Mouse (Mus musculus): ENCODE measurements around the gene Phykpl. TPM values are rescaled to one million over a fixed set of nuclear protein-coding genes. Genes with fewer than 3 reads are reported as not detected.
A peak's percentile ranks its signal among the peaks of the same experiment; 100 is the strongest.

The Phykpl gene
- polyA plus RNA-seq, 1 experiment from 2014 or later, result 23.3 TPM

- no peak for DNase-seq
Measured at GRCm38 (mm10) chr11:51585608-51586252, 1.2 kb downstream of the Phykpl start.

DNA sequence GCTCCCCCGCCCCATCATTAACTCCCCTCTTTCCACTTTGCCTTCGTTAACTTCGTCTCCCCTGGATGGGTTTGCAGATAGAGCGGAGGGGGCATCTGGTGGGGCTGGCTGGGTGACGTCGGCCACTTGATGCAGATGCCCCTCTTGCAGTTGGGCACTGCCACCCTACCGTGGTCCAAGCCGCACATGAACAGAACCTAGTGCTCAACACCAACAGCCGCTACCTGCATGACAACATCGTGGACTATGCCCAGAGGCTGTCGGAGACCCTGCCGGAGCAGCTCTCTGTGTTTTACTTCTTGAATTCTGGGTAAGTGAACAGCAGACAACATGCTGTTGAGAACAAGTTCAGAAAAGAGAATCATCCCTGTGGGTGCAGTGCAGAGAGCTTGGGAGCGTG, 1.9 kb downstream of the Phykpl start:
- no peak overlapping the region for H3K4me3 ChIP-seq (ENCODE audit: low read depth, low read length)
- DNase-seq (no peak), ATAC-seq (ENCODE audit: insufficient read depth) (no peak)
- H3K9me3 ChIP-seq (ENCODE audit: low read depth, low read length), result no peaks in the 10 kb centered on the region
- no peak overlapping the region for H3K9ac ChIP-seq
- H3K27me3 ChIP-seq (ENCODE audit: insufficient read depth, low read length), result no peaks in the 10 kb centered on the region
- no peak overlapping the region for H3K4me2 ChIP-seq
- H3K4me1 ChIP-seq (ENCODE audit: insufficient read depth), result peaks cover 4% of the 10 kb centered on the region; the same call in 1 of the 2 replicates
- no peak for TF ChIP-seq CTCF (IDR thresholded peaks at IDR 0.05; ENCODE audit: low read depth)
- H3K27ac ChIP-seq (ENCODE audit: low read depth), result no peak overlapping the region
- peaks cover 55% of the 10 kb centered on the region for H3K36me3 ChIP-seq (ENCODE audit: insufficient read depth)
- WGBS, result 94% methylated on average over 13 of the region's 13 CpGs

More at GRCm38 (mm10) chr11:51585608-51586252, 1.2 kb downstream of the Phykpl start:
- H3K36me3 ChIP-seq (ENCODE audit: insufficient read depth), result peaks cover 48% of the 10 kb centered on the region
- no peak; the same call in 1 of the 2 replicates for ATAC-seq (ENCODE audit: insufficient read depth)
- H3K4me3 ChIP-seq (ENCODE audit: low read depth, low read length), result peak overlapping the region; percentile 71
- H3K9me3 ChIP-seq (ENCODE audit: low read depth, low read length), result no peaks in the 10 kb centered on the region
- TF ChIP-seq CTCF (IDR thresholded peaks at IDR 0.05; ENCODE audit: low read depth), result no peak
- H3K27ac ChIP-seq (ENCODE audit: low read depth), result peak overlapping the region; percentile 97
- H3K9ac ChIP-seq, result peak overlapping the region; percentile 79
- no peaks in the 10 kb centered on the region for H3K27me3 ChIP-seq (ENCODE audit: insufficient read depth, low read length)
- H3K4me2 ChIP-seq, result peak overlapping the region; percentile 83
- peaks cover 4% of the 10 kb centered on the region; the same call in 1 of the 2 replicates for H3K4me1 ChIP-seq (ENCODE audit: insufficient read depth)
- WGBS, result 54% methylated on average over 8 of the region's 8 CpGs

DNA sequence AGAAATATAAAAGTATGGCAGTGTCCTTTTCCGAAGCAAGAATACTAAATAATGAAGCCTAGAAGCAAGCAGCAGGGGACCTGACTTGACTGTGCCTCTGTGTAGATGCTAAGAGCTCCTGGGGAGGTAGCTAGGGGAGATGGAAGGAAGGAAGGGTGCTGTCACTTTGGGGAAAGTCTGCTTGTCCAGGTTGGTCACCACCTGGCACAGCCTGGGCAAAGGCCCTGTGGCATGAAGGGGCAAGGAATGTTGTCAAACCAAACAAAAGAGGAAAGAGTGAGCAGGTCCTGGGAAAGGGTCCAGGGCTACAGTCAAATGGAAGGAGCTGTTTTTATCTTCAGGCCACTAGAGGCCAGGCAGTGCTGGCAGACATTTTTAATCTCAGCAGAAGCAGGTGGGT, 2.5 kb downstream of the Phykpl start:
- H3K4me3 ChIP-seq (ENCODE audit: low read depth, low read length), result no peak overlapping the region
- no peak for TF ChIP-seq CTCF (IDR thresholded peaks at IDR 0.05; ENCODE audit: low read depth)
- DNase-seq, result no peak
- no peaks in the 10 kb centered on the region for H3K9me3 ChIP-seq (ENCODE audit: low read depth, low read length)
- peaks cover 61% of the 10 kb centered on the region for H3K36me3 ChIP-seq (ENCODE audit: insufficient read depth)
- 100% methylated on average over 1 of the region's 1 CpGs for whole genome bisulfite sequencing
- H3K9ac ChIP-seq, result no peak overlapping the region
- peaks cover 4% of the 10 kb centered on the region; the same call in 1 of the 2 replicates for H3K4me1 ChIP-seq (ENCODE audit: insufficient read depth)
- H3K27ac ChIP-seq (ENCODE audit: low read depth), result no peak overlapping the region
- no peak overlapping the region for H3K4me2 ChIP-seq
- no peaks in the 10 kb centered on the region for H3K27me3 ChIP-seq (ENCODE audit: insufficient read depth, low read length)
- no peak for ATAC-seq (ENCODE audit: insufficient read depth)

DNA sequence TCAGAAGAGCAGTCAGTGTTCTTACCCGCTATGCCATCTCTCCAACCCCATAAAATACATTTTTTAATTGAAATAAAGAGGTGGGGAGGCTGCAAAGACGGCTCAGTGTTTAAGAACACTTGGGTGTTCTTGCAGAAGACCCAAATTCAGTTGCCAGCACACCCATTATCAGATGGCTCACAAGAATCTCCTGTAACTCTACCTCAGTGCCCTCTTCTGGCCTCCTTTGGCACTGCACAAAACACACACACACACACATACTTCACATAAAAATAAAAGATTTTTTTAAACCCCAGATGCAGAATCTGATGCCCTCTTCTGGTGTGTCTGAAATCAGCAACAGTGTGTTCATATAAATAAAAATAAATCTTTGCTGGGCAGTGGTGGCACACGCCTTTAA, 4.3 kb downstream of the Phykpl start:
- no peak for TF ChIP-seq CTCF (IDR thresholded peaks at IDR 0.05; ENCODE audit: low read depth)
- no peak for DNase-seq
- WGBS, result 94% methylated on average over 3 of the region's 3 CpGs
- H3K36me3 ChIP-seq (ENCODE audit: insufficient read depth), result peaks cover 79% of the 10 kb centered on the region
- no peaks in the 10 kb centered on the region for H3K9me3 ChIP-seq (ENCODE audit: low read depth, low read length)
- H3K9ac ChIP-seq, result no peak overlapping the region
- H3K4me1 ChIP-seq (ENCODE audit: insufficient read depth), result peaks cover 3% of the 10 kb centered on the region; the same call in 1 of the 2 replicates
- H3K4me3 ChIP-seq (ENCODE audit: low read depth, low read length), result no peak overlapping the region
- H3K27ac ChIP-seq (ENCODE audit: low read depth), result no peak overlapping the region
- ATAC-seq (ENCODE audit: insufficient read depth), result no peak
- H3K27me3 ChIP-seq (ENCODE audit: insufficient read depth, low read length), result no peaks in the 10 kb centered on the region
- H3K4me2 ChIP-seq, result no peak overlapping the region

- no peak overlapping the region for H3K9ac ChIP-seq
- H3K9me3 ChIP-seq (ENCODE audit: low read depth, low read length), result no peaks in the 10 kb centered on the region
- H3K27ac ChIP-seq (ENCODE audit: low read depth), result no peak overlapping the region
- no peaks in the 10 kb centered on the region for H3K4me1 ChIP-seq (ENCODE audit: insufficient read depth)
- ATAC-seq (ENCODE audit: insufficient read depth) (no peak), DNase-seq (no peak)
- TF ChIP-seq CTCF (IDR thresholded peaks at IDR 0.05; ENCODE audit: low read depth), result no peak
- no peaks in the 10 kb centered on the region for H3K27me3 ChIP-seq (ENCODE audit: insufficient read depth, low read length)
- no peak overlapping the region for H3K4me2 ChIP-seq
- H3K36me3 ChIP-seq (ENCODE audit: insufficient read depth), result peaks cover 88% of the 10 kb centered on the region
- H3K4me3 ChIP-seq (ENCODE audit: low read depth, low read length), result no peak overlapping the region
Measured at GRCm38 (mm10) chr11:51590002-51590401, 5.4 kb downstream of the Phykpl start.

DNA sequence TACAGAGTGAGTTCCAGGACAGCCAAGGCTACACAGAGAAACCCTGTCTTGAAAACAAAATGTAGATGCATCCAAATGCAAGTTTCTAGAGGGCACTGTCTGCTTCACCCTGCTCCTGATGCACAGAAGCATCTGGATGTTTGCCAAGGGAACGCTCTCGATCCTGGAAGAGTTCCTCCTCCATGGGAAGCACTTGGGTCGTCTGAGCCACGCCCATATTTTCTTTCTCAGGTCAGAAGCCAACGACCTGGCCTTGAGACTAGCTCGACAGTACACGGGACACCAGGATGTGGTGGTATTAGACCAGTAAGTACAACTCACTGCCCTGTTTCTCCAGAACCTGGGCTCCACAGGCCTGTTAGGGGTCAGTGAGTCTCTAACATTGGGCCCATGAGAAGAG, 6.6 kb downstream of the Phykpl start:
- no peak for TF ChIP-seq CTCF (IDR thresholded peaks at IDR 0.05; ENCODE audit: low read depth)
- Histone ChIP-seq H3K36me3 (ENCODE audit: insufficient read depth) (peaks cover 98% of the 10 kb centered on the region), H3K4me1 (ENCODE audit: insufficient read depth) (no peaks in the 10 kb centered on the region), H3K27me3 (ENCODE audit: insufficient read depth, low read length) (no peaks in the 10 kb centered on the region), H3K4me2 (no peak overlapping the region), H3K9me3 (ENCODE audit: low read depth, low read length) (no peaks in the 10 kb centered on the region), H3K27ac (ENCODE audit: low read depth) (no peak overlapping the region), H3K9ac (no peak overlapping the region), H3K4me3 (ENCODE audit: low read depth, low read length) (no peak overlapping the region)
- ATAC-seq (ENCODE audit: insufficient read depth) (no peak), DNase-seq (peak; percentile 54)
- WGBS, result 48% methylated on average over 7 of the region's 7 CpGs

GRCm38 (mm10) chr11:51591915-51592314, 7.4 kb downstream of the Phykpl start:
- Histone ChIP-seq H3K9ac (no peak overlapping the region), H3K9me3 (ENCODE audit: low read depth, low read length) (no peaks in the 10 kb centered on the region), H3K27ac (ENCODE audit: low read depth) (no peak overlapping the region), H3K27me3 (ENCODE audit: insufficient read depth, low read length) (no peaks in the 10 kb centered on the region), H3K36me3 (ENCODE audit: insufficient read depth) (peaks cover 98% of the 10 kb centered on the region), H3K4me2 (no peak overlapping the region), H3K4me1 (ENCODE audit: insufficient read depth) (no peaks in the 10 kb centered on the region), H3K4me3 (ENCODE audit: low read depth, low read length) (no peak overlapping the region)
- no peak for TF ChIP-seq CTCF (IDR thresholded peaks at IDR 0.05; ENCODE audit: low read depth)
- no peak; the same call in 1 of the 2 replicates for ATAC-seq (ENCODE audit: insufficient read depth)
- WGBS, result 83% methylated on average over 7 of the region's 7 CpGs
- DNase-seq, result no peak
